Mouse (Mus musculus) kidney, adult 8-10 months (tissue): Measurements from ENCODE around the gene Prkcz.

Experiments
- DNase-seq, 2 experiments: peaks; one replicate each; pipeline ENCODE4 v3.0.0; 2022

Prkcz gene

DNA sequence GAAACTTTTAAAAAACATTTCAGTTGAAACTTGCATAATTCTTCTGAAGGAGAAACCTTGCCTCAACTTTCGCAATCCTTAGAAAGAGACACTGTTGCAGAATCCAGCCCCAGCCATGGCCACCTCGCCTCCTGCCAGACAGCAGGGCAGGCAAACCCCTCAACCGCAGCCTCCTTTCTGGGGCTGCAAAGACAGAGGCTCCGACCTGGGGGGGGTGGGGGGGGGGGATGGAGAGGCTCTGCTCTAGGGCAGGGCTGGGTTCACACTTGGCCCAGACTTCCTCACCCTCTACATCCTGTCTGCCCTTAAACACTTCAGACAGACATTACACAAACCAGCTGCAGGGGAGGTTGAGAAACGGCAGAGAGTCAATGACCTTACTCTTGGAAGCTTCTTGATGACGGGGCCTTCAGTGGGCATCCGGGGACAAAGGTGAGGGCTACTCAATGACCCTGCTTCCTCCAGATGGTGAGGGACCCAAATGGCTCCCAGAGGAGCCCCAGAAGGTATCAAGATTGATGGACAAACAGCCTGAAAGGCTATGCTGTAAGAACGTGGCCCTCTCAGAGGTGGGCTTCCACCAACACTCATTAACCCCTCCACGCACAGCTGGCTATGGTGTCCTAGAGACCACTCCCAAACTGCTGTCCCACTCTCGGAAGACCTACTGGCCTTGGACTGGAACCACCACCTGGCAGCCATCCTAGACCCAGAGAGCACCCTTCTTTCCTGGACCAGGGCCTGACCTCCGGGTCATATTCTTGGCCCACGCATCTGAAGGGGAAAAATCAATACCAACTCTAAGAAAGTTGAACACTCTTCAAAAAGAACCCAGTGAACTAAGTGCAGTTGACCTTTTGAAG is 143.7 kb downstream of the Prkcz start:
- peak in 1 of 2 experiments; percentile 58 for DNase-seq

DNA sequence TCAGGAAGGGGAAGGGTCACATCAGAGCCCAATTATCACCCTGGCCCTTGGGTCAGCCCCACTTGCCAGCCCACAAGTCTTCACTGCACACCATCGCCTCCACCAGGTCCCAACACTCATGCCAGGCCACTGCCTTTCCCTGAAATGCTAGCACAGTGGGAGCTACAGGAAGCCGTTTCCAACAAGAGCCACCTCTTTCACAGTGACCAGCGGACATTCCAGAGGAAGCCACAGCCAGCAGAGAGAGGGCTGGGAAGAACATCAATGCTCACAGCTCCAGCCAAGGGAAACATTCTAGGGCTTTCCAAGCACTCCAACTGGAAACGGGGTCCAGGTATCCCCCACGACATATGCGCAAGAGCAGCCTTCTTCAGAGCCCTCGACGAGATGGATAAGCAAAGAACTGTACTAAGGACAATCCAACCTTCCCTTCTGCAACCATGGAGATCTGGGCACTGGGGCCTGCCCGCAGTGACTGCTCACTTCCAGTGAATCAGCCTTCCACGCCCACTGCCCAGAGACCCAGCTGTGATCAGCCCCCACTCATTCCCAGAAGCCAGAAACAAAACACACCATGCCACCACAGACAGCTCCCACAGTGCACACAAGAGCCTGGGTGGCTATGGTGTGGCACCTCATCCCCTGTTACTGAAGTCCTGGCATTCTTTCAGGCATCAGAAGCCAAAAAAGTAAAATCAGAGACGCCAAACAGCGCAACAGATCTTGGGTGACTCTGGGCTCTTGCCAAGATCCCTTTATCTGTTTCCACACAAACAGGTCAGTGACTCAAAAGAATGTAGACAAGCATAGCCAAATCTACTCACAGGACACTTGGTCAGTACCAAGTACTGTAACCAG is 145.2 kb downstream of the Prkcz start:
- peak in 1 of 2 experiments; percentile 32 for DNase-seq

DNA sequence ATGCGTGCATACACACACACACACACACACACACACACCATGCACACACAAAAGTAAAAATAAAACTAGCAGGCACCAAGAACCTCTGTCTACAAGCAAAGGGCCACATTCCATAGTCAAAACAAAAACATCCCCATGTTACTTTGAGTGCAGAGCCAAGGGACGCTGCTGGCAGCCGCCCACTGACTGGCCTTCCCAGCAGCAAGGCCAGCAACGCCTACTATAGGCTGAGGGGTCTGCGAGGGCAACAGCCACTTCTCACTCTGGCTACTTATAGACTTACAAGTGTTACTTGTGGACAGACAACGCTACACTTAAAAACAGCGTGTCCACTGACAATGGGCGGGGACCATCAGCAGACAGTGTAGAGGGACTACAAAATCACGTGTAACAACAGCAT is 146.0 kb downstream of the Prkcz start:
- no peak for DNase-seq

DNA sequence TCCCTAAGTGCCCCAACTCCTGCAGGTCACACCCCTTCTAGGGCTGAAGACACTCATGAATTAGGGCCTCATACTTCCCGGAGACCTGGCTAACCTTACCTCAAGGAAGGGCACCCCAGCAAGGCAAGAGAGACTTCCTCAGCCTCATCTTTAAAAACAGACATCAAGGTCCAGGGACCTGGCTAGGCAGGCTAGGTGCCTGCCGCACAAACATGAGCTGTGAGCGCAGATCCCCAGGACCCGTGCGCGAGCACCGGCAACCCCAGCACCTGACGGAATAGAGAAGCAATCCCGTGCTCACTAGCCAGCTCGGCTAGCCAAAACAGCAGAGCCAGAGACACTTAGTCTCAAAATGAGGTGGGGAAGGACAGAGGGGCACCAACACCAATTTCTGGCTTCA is 146.4 kb downstream of the Prkcz start:
- no peak for DNase-seq

DNA sequence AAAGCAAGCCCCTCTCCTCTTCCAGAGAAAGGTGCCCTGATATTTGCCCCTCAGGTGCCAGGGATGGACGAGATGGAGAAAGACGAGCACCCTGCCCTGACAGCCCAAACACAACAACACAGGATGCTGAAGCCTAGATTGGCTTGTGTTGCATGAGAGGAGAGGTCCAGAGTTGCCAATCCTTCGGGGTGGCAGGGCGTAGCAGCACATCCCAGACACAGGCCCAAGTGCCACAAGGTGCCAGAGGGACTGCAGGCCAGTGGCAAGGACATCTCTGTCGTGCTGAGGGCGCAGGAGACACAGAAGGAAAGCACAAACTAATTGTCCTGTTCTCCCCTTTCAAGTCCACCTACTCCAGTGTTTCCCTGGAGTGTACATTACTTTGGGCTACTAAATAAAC is 147.0 kb downstream of the Prkcz start:
- DNase-seq, result no peak

DNA sequence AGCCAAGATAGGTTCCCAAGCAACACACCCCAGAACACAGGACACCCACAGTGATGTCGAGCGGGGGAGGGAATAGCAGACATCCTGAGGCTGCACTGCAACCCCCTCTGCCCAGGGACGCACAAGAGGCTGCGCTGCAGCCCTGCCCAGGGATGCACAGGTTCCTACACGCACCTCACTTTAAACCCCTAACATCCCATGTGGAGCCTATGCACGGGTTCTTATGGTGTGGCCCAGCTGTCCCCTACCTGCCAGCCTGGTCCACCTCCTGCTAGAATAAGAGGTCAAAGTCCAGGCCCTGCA is 147.5 kb downstream of the Prkcz start:
- no peak for DNase-seq

DNA sequence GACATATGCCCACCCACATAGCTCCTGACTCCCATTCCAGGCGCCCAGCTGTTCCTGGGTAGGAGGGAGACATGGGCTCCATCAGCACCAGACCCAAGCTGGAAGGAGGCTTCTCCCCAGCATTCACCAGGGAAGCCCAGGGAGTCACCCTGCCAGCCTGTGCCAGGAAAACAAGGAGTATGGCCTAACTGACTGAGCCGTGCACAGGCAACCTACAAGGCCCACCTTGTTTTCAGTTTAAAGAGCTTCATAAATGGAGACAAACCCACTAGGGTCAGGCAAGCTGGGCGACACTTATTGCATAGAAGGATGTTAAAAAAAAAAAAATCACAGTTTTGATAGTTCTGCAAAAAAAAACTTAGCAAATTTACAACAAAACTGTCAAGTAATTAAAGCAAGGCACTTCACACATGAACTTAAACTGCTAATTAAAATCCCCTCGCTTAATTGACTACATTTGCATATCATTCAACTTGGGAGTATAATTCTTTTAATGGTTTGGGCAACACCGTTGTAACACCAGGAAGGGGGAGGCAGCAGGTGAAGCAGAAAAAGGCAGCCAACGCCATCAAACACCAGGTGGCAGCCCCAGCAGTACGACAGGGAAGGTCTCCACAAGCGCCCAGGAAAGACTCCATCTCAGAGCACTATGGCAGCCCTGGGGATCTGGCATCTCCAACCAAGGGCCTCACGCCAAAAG is 148.0 kb downstream of the Prkcz start:
- no peak for DNase-seq
